Mouse (Mus musculus) kidney, postnatal 10 days (tissue): Measurements from ENCODE around the gene Fam186b.
"Not testable (repeated sequence)": the region's sequence is repeated elsewhere in the genome, so short reads cannot be mapped to it uniquely, and the experiment has no call there.

Experiments used
- DNase-seq: peaks from one replicate; pipeline ENCODE4 v3.0.0; 2021; ENCODE audit warnings: mixed read lengths

The Fam186b gene

GRCm38 (mm10) chr15:99259167-99259729 is 36.4 kb downstream of the Fam186b start:
- DNase-seq: no peak

GRCm38 (mm10) chr15:99255241-99255749 is 40.4 kb downstream of the Fam186b start:
- no peak for DNase-seq

DNA sequence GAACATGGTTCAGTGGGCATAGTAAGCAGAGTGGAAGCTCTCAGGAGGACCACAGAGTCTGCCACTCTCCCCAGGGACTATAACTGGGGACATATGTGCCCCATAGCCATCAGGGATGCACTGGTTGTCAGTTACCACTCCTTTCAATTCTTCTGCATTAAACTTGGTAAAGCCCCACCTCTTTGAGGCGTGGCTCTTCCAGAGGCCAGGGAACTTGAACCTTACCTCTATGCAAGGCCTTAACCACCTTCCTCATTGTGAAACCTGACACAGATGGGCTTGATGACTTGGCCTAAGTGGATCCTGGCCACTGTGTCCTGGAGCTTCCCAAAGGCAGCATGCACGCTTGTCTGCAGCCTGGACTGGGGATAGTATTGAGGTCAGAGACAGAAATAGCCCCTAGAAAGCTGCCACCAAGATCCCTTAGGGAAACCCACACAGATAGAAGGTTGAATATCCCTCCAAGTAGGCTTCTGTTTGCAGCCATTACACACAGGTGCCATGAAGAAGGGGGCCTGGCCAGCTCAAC is 41.1 kb downstream of the Fam186b start:
- DNase-seq: no peak

DNA sequence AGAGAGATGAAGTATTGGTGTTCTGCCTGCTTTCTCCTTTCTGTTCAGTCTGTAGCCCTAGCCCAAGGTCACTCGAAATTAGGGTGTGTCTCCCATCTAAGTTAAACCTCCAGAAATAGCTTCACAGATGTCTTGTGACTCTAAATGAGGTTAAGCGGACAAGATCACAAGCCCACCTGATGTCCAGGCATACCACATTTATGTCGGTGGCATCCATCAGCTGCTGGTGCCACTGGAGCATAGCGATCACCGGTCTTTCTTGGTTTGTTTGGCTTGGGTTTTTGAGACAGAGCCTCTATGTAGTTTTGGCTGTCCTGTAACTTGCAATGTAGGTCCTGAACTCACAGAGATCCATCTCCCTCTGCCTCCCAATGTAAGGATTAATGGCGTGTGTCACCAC is 41.9 kb downstream of the Fam186b start:
- no peak for DNase-seq

GRCm38 (mm10) chr15:99253175-99253479 is 42.6 kb downstream of the Fam186b start:
- DNase-seq: not testable (repeated sequence)

- peak; percentile 86 for DNase-seq
Measured at GRCm38 (mm10) chr15:99252381-99253174, 43.1 kb downstream of the Fam186b start.

GRCm38 (mm10) chr15:99251626-99252380 is 43.9 kb downstream of the Fam186b start, which contains the start of gene Mcrs1:
Gene Mcrs1, minus strand, starts transcription at chr15:99251961.
- DNase-seq: peak; percentile 99

GRCm38 (mm10) chr15:99251111-99251510 is 44.6 kb downstream of the Fam186b start:
- DNase-seq: peak; percentile 34

- DNase-seq: no peak
Measured at GRCm38 (mm10) chr15:99249938-99250337, 45.8 kb downstream of the Fam186b start.

GRCm38 (mm10) chr15:99248972-99249371 is 46.7 kb downstream of the Fam186b start:
- no peak for DNase-seq

GRCm38 (mm10) chr15:99246736-99247135 is 49.0 kb downstream of the Fam186b start:
- DNase-seq: not testable (repeated sequence)

GRCm38 (mm10) chr15:99242045-99242444 is 53.6 kb downstream of the Fam186b start:
- no peak for DNase-seq

GRCm38 (mm10) chr15:99241249-99241648 is 54.4 kb downstream of the Fam186b start:
- no peak for DNase-seq

- DNase-seq: no peak
Measured at GRCm38 (mm10) chr15:99240129-99240528, 55.6 kb downstream of the Fam186b start.

DNA sequence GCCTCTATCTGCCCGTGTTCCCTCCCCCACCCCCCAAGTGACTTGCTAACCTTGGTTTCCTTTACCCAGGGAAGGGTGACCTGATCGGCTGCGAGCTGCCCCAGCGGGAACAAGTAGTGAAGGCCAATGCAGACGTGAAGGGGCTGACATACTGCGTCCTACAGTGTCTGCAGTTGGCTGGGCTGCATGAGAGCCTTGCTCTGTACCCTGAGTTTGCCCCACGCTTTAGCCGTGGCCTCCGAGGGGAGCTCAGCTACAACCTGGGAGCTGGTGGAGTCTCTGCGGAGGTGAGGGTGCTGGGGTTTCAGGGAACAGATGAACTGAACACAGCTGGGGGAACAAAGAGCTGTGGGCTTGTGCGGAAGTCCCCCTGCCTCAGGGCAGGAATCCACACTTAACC is 57.7 kb downstream of the Fam186b start:
- DNase-seq: no peak

DNA sequence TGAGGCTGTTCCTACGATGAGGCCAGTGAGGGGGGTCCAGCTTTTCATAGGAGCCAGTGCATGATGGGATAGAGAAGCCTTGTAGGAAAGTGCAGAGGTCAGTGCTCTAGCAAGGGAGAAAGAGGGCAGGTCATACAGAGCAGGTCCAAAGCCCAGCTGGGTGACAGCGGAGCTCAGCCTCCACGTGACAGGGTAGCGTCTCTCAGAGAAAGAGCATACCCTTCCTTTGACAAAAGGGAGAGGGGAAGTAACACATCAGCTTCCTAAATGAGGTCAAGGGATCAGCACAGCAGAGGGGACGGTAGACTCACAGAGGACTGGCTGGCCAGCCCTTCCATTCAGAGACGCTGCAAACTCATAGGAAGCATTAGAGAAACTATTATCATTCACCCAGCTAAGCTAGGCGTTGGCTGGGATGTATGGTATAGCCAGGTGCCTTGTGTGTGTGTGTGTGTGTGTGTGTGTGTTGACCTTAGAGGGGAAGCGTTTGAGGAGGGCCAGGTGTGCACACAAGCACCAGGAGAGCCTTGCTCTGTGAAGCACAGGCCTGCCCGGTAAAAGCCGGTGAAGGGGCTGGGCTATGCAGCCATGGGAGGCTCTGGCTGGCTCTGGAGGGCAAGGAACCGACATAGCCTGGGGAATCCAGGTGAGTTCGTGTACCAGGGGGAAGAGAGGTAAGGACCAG is 61.2 kb downstream of the Fam186b start:
- DNase-seq: no peak

DNA sequence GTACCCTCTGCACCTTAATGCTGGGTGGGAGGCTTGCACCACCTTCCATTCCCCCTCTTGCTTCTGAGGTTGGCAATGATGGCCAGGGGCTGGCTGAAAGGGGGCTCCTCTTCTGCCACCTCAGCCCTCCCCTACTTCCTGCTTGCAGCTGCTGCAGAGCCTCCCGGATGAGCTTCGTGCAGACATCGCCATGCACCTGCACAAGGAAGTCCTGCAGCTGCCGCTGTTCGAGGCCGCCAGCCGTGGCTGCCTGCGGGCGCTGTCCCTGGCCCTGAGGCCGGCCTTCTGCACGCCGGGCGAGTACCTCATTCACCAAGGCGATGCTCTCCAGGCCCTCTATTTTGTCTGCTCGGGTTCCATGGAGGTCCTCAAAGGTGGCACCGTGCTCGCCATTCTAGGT is 62.0 kb downstream of the Fam186b start:
- no peak for DNase-seq

DNA sequence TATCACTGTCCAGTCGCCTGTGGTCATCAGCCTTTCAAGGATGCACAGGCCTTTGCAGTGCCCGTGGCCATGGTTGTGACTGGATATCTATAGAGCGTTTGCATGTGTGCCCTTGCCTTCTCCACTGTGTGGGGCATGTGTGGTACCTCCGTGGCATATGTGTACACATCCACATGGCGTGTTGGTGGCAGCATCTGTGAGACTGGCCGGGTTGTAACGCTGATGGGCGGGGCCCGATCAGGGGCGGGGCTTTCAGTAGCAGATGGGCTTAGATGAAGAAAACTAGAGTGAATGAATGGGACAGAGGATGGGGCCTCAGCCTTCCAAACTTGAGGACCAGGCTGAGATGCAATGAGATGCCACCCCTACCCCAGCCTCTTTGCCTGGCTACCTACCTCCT is 63.7 kb downstream of the Fam186b start:
- DNase-seq: no peak

GRCm38 (mm10) chr15:99226090-99226489 is 69.6 kb downstream of the Fam186b start:
- DNase-seq: no peak

- peak; percentile 67 for DNase-seq
Measured at GRCm38 (mm10) chr15:99225081-99225810, 70.4 kb downstream of the Fam186b start.

GRCm38 (mm10) chr15:99224208-99224911 is 71.3 kb downstream of the Fam186b start, which contains the start of gene Kcnh3:
Gene Kcnh3, plus strand, starts transcription at chr15:99224861.
- peak; percentile 75 for DNase-seq
